Mouse (Mus musculus): ENCODE data around the gene Hdac5. TPM values are rescaled to one million over a fixed set of nuclear protein-coding genes. Genes with fewer than 3 reads are reported as not detected.

The Hdac5 gene
- total RNA-seq, 2 experiments from 2014 or later, result 78.3 to 78.7 TPM

DNA sequence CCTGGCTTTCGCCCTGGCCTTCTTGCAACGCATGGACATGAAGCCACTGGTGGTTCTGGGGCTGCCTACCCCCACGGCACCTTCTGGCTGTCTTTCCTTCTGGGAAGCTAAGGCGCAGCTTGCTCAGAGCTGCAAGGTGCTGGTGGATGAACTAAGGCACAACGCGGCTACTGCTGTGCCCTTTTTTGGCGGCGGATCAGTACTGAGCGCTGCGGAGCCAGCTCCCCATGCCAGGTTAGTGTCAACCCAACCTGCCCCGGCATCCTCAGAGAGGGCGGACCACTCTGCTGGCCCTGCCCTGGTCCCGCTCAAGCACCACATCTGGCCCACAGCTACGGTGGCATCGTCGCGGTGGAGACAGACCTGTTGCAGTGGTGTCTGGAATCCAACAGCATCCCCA lies 83.4 kb downstream of the Hdac5 start:
- Histone ChIP-seq H3K27ac (no peak overlapping the region), H3K4me3 (no peak overlapping the region)
- no peak for DNase-seq
- intact Hi-C loops (cut with DNase I), result no loop called here
- TF ChIP-seq CTCF (IDR thresholded peaks at IDR 0.05), result no peak

DNA sequence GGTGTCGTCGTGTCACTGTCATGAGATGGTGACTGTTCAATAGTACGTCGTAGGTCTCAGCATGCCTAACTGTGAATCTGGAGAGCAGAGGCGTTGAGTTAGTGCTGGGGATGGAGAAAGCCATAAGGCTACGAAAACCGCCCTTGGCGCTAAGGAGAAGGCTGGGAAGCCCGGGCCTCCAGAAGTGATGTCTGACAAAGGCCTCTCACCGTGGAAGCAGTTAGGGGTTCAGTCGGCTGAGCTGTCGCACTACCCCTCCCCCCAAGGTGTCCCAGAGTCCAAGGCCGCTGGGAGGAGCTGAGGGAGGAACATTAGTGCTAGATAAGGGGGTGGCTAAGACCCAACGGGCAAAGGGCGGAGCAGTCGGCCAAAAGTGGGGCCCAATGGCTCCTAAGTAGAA lies 84.0 kb downstream of the Hdac5 start:
- TF ChIP-seq CTCF (IDR thresholded peaks at IDR 0.05), result no peak
- no peak for DNase-seq
- Histone ChIP-seq H3K27ac (no peak overlapping the region), H3K4me3 (peak overlapping the region; percentile 55; the same call in 1 of the 2 replicates)
- intact Hi-C loops (cut with DNase I), result no loop called here

DNA sequence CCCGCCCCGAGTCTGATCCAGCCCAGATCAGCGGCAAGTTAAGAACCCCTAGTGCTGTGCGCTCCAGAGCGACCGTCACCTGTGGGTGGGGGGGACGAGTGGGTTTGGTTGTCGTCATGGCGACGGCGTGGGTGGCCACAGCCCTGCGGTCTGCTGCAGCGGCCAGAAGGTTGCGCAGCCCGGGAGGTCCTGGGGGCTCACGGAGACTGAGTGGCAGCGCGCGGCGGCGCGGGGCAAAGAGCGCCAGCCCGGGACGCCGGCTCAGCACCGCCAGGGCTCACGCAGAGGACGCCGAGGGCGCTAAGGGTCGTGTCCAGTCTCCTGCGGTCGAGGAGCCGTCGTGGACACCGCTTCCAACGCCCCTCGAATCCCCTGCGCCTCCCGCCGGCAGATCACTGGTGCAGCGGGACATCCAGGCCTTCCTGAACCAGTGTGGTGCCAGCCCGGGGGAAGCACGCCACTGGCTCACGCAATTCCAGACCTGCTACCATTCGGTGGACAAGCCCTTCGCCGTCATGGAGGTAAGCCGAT lies 84.4 kb downstream of the Hdac5 start, which contains the start of gene Nags:
Nags (plus strand) TSS at position 43 of the 531 bp plus-strand sequence.
- TF ChIP-seq CTCF (IDR thresholded peaks at IDR 0.05), result no peak
- intact Hi-C loops (cut with DNase I), result no loop called here
- H3K4me3 ChIP-seq, result peak within 1 kb of the TSS; percentile 55

DNA sequence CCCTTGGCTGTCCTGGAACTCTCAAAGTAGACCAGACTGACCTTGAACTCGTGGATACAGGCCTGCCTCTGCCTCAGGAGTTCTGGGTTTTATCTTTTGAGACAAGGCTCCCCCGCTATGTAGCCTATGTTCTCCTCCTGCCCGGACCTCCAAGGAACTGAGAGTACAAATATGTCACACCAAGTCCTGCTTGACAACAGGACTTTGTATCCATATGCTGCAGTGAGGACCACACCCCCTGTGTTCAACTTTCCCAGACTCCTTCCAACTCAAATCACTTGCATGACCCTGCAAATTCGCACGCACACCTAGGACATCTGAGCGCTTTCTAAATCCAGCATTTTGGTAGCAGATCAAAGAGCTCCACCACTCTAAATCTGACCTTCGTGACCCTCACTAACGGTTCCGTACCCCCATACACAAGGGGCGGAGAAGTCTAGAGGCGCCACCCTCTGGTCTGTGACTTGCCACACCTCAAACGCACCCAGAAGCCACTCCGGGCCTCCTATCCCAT lies 85.0 kb downstream of the Hdac5 start:
- DNase-seq, result no peak
- H3K4me3 ChIP-seq, result peak overlapping the region; percentile 55
- no peak overlapping the region for H3K27ac ChIP-seq
- intact Hi-C loops (cut with DNase I), result loop anchor here (5.0 kb wide), 1 partner anchor 122 kb away; the partner anchor contains the start of gene Asb16
- no peak for TF ChIP-seq CTCF (IDR thresholded peaks at IDR 0.05)

More for the DNA sequence above, 84.4 kb downstream of the Hdac5 start, which contains the start of gene Nags:
- no peak within 1 kb of the TSS for H3K27ac ChIP-seq
- no peak for DNase-seq

Small RNA genes within 50 kb of the gene (microRNA-seq; reads per million reads assigned to microRNA genes)
- not detected for gene Mir8101

Other genes with a start within 250 kb of the Hdac5 start
- gene Cfap97d1, start 245.9 kb downstream of the Hdac5 start, total RNA-seq (2021), result not detected
- gene Dusp3, start 243.2 kb downstream of the Hdac5 start, total RNA-seq (2021), result 100 to 1,000 TPM; 123 to 129 TPM
- gene Mpp3, start 201.7 kb downstream of the Hdac5 start, total RNA-seq (2021), result 10 to 100 TPM; 19.4 to 34.7 TPM
- gene Cd300lg, start 188.7 kb downstream of the Hdac5 start, total RNA-seq (2021), result 10 to 100 TPM; 17.6 to 18.9 TPM
- 1 to 10 TPM; 1.2 TPM for gene Mpp2, start 141.7 kb downstream of the Hdac5 start, total RNA-seq (2021)
- not detected for gene Ppy, start 128.8 kb downstream of the Hdac5 start, total RNA-seq (2021)
- gene Pyy, start 122.3 kb downstream of the Hdac5 start, total RNA-seq (2021), result not detected
- gene Nags, start 84.7 kb downstream of the Hdac5 start, total RNA-seq (2021), result not detected
- 10 to 100 TPM in 1 of 2 experiments, 1 to 10 TPM in 1; 9.8 to 10.2 TPM for gene Tmem101, start 73.8 kb downstream of the Hdac5 start, total RNA-seq (2021)
- 100 to 1,000 TPM in 1 of 2 experiments, 10 to 100 TPM in 1; 95.3 to 106 TPM for gene Lsm12, start 44.9 kb downstream of the Hdac5 start, total RNA-seq (2021)
- 10 to 100 TPM; 50.3 to 53.0 TPM for gene G6pc3, start 40.5 kb downstream of the Hdac5 start, total RNA-seq (2021)
- not detected for gene BC030867, start 18.7 kb upstream of the Hdac5 start, total RNA-seq (2021)
- gene Asb16, start 38.6 kb upstream of the Hdac5 start, total RNA-seq (2021), result 10 to 100 TPM; 78.2 to 80.4 TPM
- gene Tmub2, start 54.8 kb upstream of the Hdac5 start, total RNA-seq (2021), result 10 to 100 TPM; 13.9 to 15.7 TPM
- gene Atxn7l3, start 66.5 kb upstream of the Hdac5 start, total RNA-seq (2021), result 10 to 100 TPM; 12.0 to 12.6 TPM
- 10 to 100 TPM; 37.8 to 40.4 TPM for gene Ubtf, start 89.6 kb upstream of the Hdac5 start, total RNA-seq (2021)
- under 1 TPM in 1 of 2 experiments, not detected in 1; 0.06 TPM for gene Slc4a1, start 136.0 kb upstream of the Hdac5 start, total RNA-seq (2021)
- gene Rundc3a, start 163.2 kb upstream of the Hdac5 start, total RNA-seq (2021), result not detected
- 10 to 100 TPM; 51.4 to 76.4 TPM for gene Slc25a39, start 177.8 kb upstream of the Hdac5 start, total RNA-seq (2021)
- gene Grn, start 200.1 kb upstream of the Hdac5 start, total RNA-seq (2021), result 10 to 100 TPM; 12.6 to 32.3 TPM
- 1 to 10 TPM in 1 of 2 experiments, under 1 TPM in 1; 0.66 to 1.1 TPM for gene Fam171a2, start 217.5 kb upstream of the Hdac5 start, total RNA-seq (2021)
- 1 to 10 TPM in 1 of 2 experiments, under 1 TPM in 1; 0.51 to 2.7 TPM for gene Itga2b, start 240.0 kb upstream of the Hdac5 start, total RNA-seq (2021)